Mouse (Mus musculus) testis, adult 2 months (tissue): ENCODE data around the gene Pmf1.

Source experiments
- CTCF ChIP-seq: fragments of 200-500 bp; IDR thresholded peaks from 2 replicates; pipeline ENCODE4 v1.5.1; 2012; ENCODE audit warnings: low read depth, mild to moderate bottlenecking, inconsistent platforms, low read length, moderate library complexity; ENCODE audit not compliant: control insufficient read depth, insufficient read depth, insufficient replicate concordance
- POLR2A ChIP-seq: fragments of 200-500 bp; IDR thresholded peaks from 2 replicates; pipeline ENCODE4 v1.6.1; 2012; ENCODE audit warnings: low read depth, mild to moderate bottlenecking, inconsistent platforms, low read length, moderate library complexity; ENCODE audit not compliant: control insufficient read depth

- no peak for TF ChIP-seq POLR2A
- TF ChIP-seq CTCF = no peak
Measured at GRCm38 (mm10) chr3:88427342-88427905, 17.3 kb upstream of the Pmf1 start.
